Mouse (Mus musculus): ENCODE measurements around the gene Eif4g3.

The Eif4g3 gene

DNA sequence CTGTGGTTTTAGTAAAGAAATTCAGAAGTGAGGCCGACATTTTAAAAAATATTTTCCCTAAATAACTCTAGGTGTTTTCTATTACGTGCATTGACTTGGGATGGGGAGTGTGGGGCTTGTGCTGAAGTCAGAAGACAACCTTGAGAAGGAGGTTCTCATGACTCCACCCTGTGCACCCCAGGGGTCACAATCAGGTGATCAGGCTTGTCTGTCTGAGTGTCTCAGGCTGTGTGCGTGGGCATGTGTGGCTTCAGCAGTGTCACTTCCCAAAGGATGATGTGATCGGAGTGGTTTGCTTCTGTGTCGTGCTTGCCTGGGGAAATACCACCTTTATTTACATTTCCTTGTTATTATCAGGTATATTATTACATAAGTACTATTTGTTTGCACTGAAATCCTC lies 226.5 kb downstream of the Eif4g3 start:
- DNase-seq (ENCODE audit: low spot score in 2 of 2): no peak

DNA sequence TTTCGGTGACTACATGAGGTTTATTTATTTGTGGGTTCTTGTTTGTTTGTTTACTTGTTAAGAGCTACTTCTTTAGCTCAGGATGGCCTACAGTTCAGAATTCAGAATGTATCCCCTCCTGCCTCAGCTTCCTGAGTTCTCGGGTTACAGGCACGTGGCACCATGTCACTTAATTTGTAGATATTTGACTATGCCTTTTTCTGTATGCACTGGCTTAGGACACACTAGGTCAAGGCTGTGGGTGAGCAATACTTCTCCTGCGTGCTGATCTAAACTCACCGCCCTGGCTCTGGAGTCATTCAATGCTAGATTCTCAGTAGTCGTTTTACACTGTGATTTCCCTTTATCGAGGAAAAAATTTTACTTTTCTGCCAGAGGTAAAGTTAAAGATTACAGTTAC lies 227.9 kb downstream of the Eif4g3 start:
- DNase-seq (ENCODE audit: low spot score in 2 of 2): no peak

DNA sequence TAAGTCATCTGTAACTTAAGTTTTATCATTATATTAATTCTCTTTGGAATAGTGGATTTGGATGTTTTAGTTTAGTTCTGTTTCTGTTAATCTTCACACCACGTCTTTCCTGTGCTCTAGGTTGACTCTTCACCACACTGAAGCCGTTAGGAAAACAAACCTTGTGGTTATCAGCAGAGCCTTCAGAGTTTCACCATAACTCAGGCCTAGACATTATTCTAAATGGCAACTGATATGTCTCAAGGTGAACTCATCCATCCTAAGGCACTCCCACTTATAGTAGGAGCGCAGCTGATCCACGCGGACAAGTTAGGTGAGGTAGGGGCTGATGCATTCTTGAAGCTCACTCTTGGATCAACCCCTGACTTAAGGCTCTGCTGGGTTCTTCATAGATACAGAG lies 228.6 kb downstream of the Eif4g3 start:
- DNase-seq (ENCODE audit: low spot score in 2 of 2): no peak

DNA sequence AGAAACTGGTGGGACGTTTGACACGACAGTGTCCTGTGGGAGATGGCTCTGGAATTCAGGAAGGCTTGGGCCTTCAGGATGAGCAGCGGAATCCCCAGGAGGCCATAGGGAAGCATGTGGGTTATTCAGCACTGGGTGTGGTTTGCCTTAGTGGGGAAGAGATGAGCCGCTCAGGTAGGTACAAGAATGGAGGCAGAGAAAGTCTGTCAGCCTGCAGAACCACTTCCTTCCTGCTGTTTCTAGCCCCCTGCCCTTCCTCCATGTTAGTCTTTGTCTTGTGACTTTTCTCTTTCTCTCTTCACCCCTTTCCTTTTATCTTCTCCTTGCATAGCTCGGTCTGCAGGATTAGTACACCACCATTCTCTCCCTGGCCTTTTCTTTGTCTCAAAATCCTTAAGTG lies 229.6 kb downstream of the Eif4g3 start:
- peak; percentile 20 to 30 for DNase-seq (ENCODE audit: low spot score in 2 of 2)

DNA sequence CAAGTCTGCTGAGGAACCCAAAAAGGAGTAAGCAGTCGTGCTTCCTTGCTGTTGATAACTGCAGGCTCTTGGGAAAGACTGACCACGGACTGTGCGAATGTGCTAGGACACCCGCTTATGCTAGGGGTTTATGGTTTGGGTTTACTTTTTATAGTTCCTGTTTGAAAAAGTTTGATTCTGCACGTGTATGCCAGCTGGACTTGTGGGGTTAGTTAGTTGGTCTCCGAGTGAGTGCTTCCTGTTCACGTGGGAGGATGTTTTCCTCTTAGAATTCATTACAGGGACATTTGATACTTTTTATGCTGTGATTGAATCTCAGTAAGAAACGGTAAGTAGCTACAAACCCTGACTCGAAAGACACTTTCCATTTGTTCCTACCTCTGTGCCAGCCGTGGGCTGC lies 230.8 kb downstream of the Eif4g3 start:
- DNase-seq (ENCODE audit: low spot score in 2 of 2): no peak

DNA sequence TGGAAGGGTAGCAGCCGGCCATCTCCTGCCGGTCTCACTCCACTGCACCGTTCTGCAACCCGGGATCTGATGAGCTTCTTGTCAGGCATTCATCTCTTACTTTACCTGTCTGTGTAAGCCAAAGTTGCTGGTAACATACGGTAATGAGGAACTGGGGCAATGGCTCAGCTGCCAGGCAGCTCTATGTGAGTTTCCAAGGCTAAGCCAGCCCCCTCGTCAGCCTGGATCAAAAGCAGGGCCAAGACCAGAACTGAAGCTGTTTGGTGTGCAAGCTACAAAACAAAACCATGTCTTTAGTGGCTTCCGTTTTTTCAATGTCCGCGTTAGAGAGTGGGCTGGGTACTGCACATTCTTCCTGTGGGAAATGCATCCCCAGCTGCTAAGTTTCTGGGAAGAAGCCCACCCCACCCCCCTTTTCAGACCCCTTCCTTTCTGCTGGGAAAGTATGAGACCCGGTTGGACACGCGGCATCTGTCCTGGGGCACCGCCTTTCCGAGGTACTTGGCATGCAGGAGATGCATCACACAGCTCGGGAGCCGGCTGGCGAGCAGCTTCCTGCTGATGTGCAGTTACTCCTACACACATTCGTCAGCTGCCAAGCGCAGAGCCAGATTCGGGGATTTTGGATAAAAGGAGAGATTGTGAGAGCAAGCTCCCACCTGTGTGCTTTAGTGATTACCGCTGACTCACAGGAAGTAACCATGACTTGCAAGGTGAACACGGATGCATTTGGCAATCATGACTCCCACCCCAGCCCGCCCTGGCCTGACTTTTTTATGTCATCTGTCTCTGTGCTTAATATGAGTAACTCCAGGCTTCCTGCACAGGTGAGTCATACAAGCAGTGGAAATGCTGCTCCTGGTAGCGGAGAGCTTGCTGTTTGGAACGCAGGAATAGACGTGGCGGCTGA lies 254.2 kb downstream of the Eif4g3 start:
- no peak for DNase-seq (ENCODE audit: low spot score in 2 of 2)

DNA sequence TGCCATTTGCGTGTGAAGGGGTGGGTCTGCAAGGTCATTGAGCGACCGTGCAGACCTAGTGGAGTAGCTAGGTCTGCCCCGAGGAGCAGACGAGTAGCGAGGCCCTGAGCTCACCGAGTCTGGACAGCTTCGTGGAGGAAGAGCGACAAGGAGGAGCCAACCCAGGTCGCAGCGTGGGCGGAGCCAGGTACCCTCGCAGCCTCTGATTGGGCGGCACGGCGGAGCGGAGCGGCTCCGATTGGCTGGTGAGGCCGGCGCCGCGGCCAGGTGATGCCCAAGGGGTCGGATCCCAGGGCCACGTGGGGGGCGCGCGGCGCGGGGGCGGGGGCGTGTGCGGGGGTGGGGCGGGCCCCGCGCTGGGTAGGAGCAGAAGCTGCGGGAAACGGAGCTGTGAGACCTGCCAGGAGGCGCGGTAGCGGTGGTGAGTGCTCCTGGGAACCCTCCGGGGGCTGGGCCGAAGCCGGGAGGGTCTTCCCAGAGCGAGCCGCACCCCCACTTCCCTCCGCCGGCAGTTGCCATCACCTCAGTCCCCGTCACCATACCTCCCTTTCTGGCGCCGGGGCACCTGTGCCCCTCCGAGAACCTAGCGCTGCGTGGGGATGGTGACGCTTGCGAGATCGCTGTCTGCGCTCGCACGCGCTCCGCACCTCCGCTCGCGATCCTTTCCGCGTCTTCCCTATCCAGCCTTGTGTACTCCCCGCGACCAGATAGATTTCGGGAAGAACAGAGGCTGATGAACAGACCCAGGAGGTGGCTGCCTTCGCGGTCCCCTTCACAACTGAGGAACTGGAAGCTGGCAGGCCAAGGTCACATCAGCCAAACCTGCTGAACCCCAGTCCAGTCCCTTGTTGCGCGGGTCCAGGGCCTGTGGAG lies 257.5 kb downstream of the Eif4g3 start, which contains the start of the genes Sh2d5 and Kif17:
TSS of gene Sh2d5 (plus strand) at position 316 of the 873 bp plus-strand sequence.
TSS of gene Kif17 (plus strand) at position 348 of the 873 bp plus-strand sequence.
- DNase-seq (ENCODE audit: low spot score in 2 of 2): peak; percentile 83 to 85

DNA sequence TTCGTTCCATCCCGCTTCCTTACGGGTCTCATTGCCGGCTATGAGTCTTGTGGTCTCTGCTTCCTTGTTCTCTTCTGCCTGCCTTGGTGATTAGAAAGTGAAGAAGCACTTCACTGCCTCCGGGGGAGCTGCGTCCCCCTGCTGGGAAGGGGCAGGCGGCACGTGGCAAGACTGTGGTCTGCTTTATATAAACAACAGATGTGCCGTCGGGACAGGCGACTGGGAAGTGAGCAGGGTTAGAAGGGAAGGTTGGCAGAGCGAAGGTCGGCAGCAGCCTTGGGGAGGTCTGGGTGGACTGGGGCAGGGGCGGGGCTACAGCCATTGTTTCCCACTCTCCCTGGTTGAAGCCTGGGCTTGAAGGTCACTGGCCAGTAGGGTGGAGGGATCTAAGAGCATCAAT lies 259.0 kb downstream of the Eif4g3 start:
- DNase-seq (ENCODE audit: low spot score in 2 of 2): peak in 1 of 2 experiments; percentile 20

DNA sequence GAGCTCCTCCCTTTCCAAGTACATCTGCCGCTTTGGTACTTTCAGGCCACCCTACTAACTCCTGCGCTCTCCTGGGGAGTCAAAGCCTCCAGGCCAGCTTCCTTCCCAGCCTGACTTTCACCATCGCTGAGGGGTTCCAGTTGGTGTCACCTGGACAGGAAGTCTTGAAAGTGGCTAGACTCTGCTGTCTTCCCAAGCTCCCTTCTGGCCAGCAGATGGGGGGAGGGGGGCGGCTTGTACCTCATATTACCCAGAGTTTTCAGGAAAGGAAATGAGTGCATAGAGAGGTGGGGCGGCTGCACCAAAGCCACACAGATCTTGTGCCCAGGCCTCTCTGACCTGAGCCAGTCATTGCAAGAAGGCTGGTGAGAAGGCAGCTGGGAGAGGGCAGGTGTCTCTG lies 259.4 kb downstream of the Eif4g3 start:
- DNase-seq (ENCODE audit: low spot score in 2 of 2): no peak

DNA sequence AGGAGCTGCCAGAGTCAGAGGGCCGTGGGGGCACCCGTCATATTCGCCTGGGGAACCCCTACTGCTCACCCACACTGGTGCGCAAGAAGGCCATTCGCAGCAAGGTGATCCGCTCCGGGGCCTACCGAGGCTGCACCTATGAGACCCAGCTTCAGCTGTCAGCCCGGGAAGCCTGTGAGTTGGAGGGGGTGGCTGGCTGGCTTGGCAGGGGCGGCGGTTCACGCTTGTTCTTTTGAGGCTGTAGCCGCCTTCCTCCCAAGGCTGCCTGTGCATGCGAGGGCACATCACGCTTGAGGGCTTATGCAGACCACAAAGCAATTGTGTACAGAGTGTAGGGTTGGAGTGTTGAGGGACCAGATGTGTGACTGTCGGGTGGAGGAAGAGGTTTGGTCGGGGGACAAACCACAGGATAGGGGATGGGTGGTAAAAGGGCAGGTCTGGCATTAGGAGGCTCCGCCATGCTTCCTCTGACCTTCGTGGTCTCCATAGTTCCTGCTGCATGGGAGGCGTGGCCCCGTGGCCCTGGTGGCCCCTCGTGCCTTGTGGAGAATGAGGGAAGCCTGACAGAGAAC lies 264.4 kb downstream of the Eif4g3 start:
- peak in 1 of 2 experiments; percentile 26 for DNase-seq (ENCODE audit: low spot score in 2 of 2)
